Mouse (Mus musculus) hindbrain, postnatal 0 days (tissue): ENCODE measurements around the gene 6720489N17Rik. TPM values are rescaled to one million over a fixed set of nuclear protein-coding genes. Genes with fewer than 3 reads are reported as not detected.

Experiments
- microRNA-seq, 2 experiments: library from miRNA; unstranded; fragments of <30 nt; microRNA quantifications; one replicate each; pipeline ENCODE4; 2016
- polyA plus RNA-seq: library from polyadenylated mRNA; unstranded; fragments of >200 nt; fragmentation: Nextera tagmentation; extraction: Ambion mirVana; gene quantifications from 2 replicates; pipeline ENCODE4 v1.2.1, GENCODE M21; 2015
- total RNA-seq: library from RNA; depleted of rRNA; stranded (reverse); fragments of >200 nt; gene quantifications from 2 replicates; pipeline ENCODE4 v1.2.3, GENCODE M21; 2014; rRNA removed

6720489N17Rik gene
- total and polyA plus RNA-seq, 2 experiments from 2014 or later: 4.3 to 5.5 TPM

Small RNAs within 50 kb of the gene (microRNA-seq; reads per million reads assigned to microRNA genes)
- 0 reads per million in 2 experiments for gene Gm24020

Other genes with a start within 250 kb of the 6720489N17Rik start
- gene Gm3604, start 241.0 kb downstream of the 6720489N17Rik start, total RNA-seq: 0.29 and 0.99 TPM in 2 replicates
- 1.9 and 2.7 TPM in 2 replicates for gene Gm3604, start 241.0 kb downstream of the 6720489N17Rik start, polyA plus RNA-seq
- 2.5 and 6.6 TPM in 2 replicates for gene Gm49359, start 157.3 kb downstream of the 6720489N17Rik start, total RNA-seq
- gene Gm49359, start 157.3 kb downstream of the 6720489N17Rik start, polyA plus RNA-seq: 7.9 and 9.4 TPM in 2 replicates
- gene Zfp935, start 65.7 kb downstream of the 6720489N17Rik start, total RNA-seq: not detected in 2 replicates
- not detected in 2 replicates for gene Zfp935, start 65.7 kb downstream of the 6720489N17Rik start, polyA plus RNA-seq
- gene Zfp934, start 53.0 kb downstream of the 6720489N17Rik start, total RNA-seq: 2.9 and 3.2 TPM in 2 replicates
- 7.7 and 8.5 TPM in 2 replicates for gene Zfp934, start 53.0 kb downstream of the 6720489N17Rik start, polyA plus RNA-seq
- gene Platr25, start 136.5 kb upstream of the 6720489N17Rik start, total RNA-seq: 7.2 and 14.1 TPM in 2 replicates
- 13.1 and 15.7 TPM in 2 replicates for gene Platr25, start 136.5 kb upstream of the 6720489N17Rik start, polyA plus RNA-seq
- 1.5 and 3.1 TPM in 2 replicates for gene Gm5141, start 161.6 kb upstream of the 6720489N17Rik start, total RNA-seq
- gene Gm5141, start 161.6 kb upstream of the 6720489N17Rik start, polyA plus RNA-seq: 4.3 and 4.8 TPM in 2 replicates
- 0.50 and 0.78 TPM in 2 replicates for gene Fbp2, start 234.2 kb upstream of the 6720489N17Rik start, total RNA-seq
- 1.1 TPM in 2 replicates for gene Fbp2, start 234.2 kb upstream of the 6720489N17Rik start, polyA plus RNA-seq